Mouse (Mus musculus) brain, embryonic 14.5 days (tissue): ENCODE results near the gene Snx7.

Experiments used
- CTCF ChIP-seq: fragments of 200-500 bp; IDR thresholded peaks from 2 replicates; pipeline ENCODE4 v1.5.1; 2012; ENCODE audit warnings: inconsistent platforms, mild to moderate bottlenecking, moderate library complexity, borderline replicate concordance; ENCODE audit not compliant: insufficient read depth, insufficient read length; ENCODE audit errors: extremely low read depth
- POLR2A ChIP-seq: fragments of 200-500 bp; IDR thresholded peaks from 2 replicates; pipeline ENCODE4 v1.6.1; 2012; ENCODE audit warnings: mild to moderate bottlenecking, inconsistent platforms, borderline replicate concordance; ENCODE audit not compliant: poor library complexity, insufficient read depth, insufficient read length, severe bottlenecking; ENCODE audit errors: extremely low read depth

- TF ChIP-seq CTCF (no peak), POLR2A (no peak)
These were observed 25.0 kb upstream of the Snx7 start for GRCm38 (mm10) chr3:117893736-117894135.
